Mouse (Mus musculus) CH12.LX (cell line): ENCODE measurements around the gene Slc52a3. TPM values are rescaled to one million over a fixed set of nuclear protein-coding genes. Genes with fewer than 3 reads are reported as not detected.

Experiments used
- DNase-seq: peaks from one replicate; pipeline ENCODE4 v3.0.0-alpha.2; 2013; ENCODE audit errors: extremely low read depth
- H3K27ac ChIP-seq: 2 replicates; pipeline ENCODE4 v1.5.1; 2012; ENCODE audit warnings: low read depth, mild to moderate bottlenecking, control low read depth, moderate library complexity; ENCODE audit not compliant: insufficient read depth
- H3K27me3 ChIP-seq: replicated peaks from 2 replicates; pipeline ENCODE3; 2012; ENCODE audit warnings: inconsistent platforms
- H3K36me3 ChIP-seq, 2 experiments: replicated peaks in 1 of 2; 2 replicates each; pipeline versions ENCODE3 to v1.6.1; 2012; ENCODE audit warnings: inconsistent platforms in 1 of 2, low read length in 1 of 2, mild to moderate bottlenecking in 1 of 2, mixed read lengths in 1 of 2, moderate library complexity in 1 of 2; ENCODE audit not compliant: control insufficient read depth in 1 of 2, insufficient read depth in 1 of 2
- H3K4me1 ChIP-seq, 2 experiments: 2 replicates each; pipeline ENCODE4 v1.6.1; 2012; ENCODE audit warnings: inconsistent platforms in 1 of 2, moderate library complexity in 1 of 2; ENCODE audit not compliant: insufficient read depth in 2 of 2, control insufficient read depth in 1 of 2
- H3K4me2 ChIP-seq: 2 replicates; pipeline ENCODE4 v1.6.1; 2012; ENCODE audit warnings: low read depth, mild to moderate bottlenecking, control low read depth; ENCODE audit not compliant: poor library complexity, insufficient read depth, severe bottlenecking
- H3K4me3 ChIP-seq, 3 experiments: fragments of 150-350 bp in 1 of 3; sonication (generic) in 1 of 3; replicated peaks in 1 of 3; 2 replicates each; pipeline versions ENCODE3 to v1.5.1; 2011 to 2012; ENCODE audit warnings: low read depth in 2 of 3, low read length in 2 of 3, mild to moderate bottlenecking in 2 of 3, moderate library complexity in 2 of 3, control low read depth in 1 of 3, improper control_type of control experiment in 1 of 3, inconsistent platforms in 1 of 3, mixed read lengths in 1 of 3; ENCODE audit not compliant: poor library complexity in 1 of 3
- H3K79me2 ChIP-seq: replicated peaks from 2 replicates; pipeline ENCODE4 v1.6.1; 2012; ENCODE audit warnings: mild to moderate bottlenecking, moderate library complexity; ENCODE audit not compliant: control insufficient read depth, poor library complexity, insufficient read depth, severe bottlenecking; ENCODE audit errors: extremely low read depth
- H3K9ac ChIP-seq: 2 replicates; pipeline ENCODE4 v1.6.1; 2012; ENCODE audit warnings: low read depth, mild to moderate bottlenecking, control low read depth, moderate library complexity; ENCODE audit not compliant: insufficient read depth
- H3K9me3 ChIP-seq: replicated peaks from 2 replicates; pipeline ENCODE3; 2012; ENCODE audit warnings: low read length, inconsistent platforms, mixed read lengths
- BHLHE40 ChIP-seq: IDR thresholded peaks from 2 replicates; pipeline ENCODE4 v1.6.1; 2011; ENCODE audit warnings: mild to moderate bottlenecking, low read depth, low read length, improper control_type of control experiment
- CTCF ChIP-seq, 2 experiments: IDR thresholded peaks in 1 of 2; conservative IDR thresholded peaks in 1 of 2; 2 replicates each; pipeline ENCODE4 v1.5.1; 2011 to 2012; ENCODE audit warnings: low read depth in 2 of 2, low read length in 2 of 2, improper control_type of control experiment in 1 of 2, inconsistent platforms in 1 of 2, mild to moderate bottlenecking in 1 of 2, moderate library complexity in 1 of 2
- ETS1 ChIP-seq: conservative IDR thresholded peaks from 2 replicates; pipeline ENCODE4 v1.6.1; 2012; ENCODE audit warnings: low read depth, mild to moderate bottlenecking, inconsistent platforms, low read length, improper control_type of control experiment, moderate library complexity
- HCFC1 ChIP-seq: IDR thresholded peaks from 2 replicates; pipeline ENCODE4 v1.6.1; 2012; ENCODE audit warnings: low read depth, mild to moderate bottlenecking, inconsistent platforms, low read length, improper control_type of control experiment
- KAT2A ChIP-seq: IDR thresholded peaks from 2 replicates; pipeline ENCODE4 v1.6.1; 2012; ENCODE audit warnings: low read length, improper control_type of control experiment, inconsistent platforms; ENCODE audit not compliant: insufficient replicate concordance
- MAX ChIP-seq: IDR thresholded peaks from 2 replicates; pipeline ENCODE4 v1.6.1; 2011; ENCODE audit warnings: low read length, improper control_type of control experiment
- MAZ ChIP-seq: IDR thresholded peaks from 2 replicates; pipeline ENCODE4 v1.6.1; 2012; ENCODE audit warnings: low read depth, mild to moderate bottlenecking, inconsistent platforms, low read length, improper control_type of control experiment, moderate library complexity
- MYC ChIP-seq: IDR thresholded peaks from 2 replicates; pipeline ENCODE4 v1.6.1; 2011; ENCODE audit warnings: low read depth, mild to moderate bottlenecking, improper control_type of control experiment, low read length
- NELFE ChIP-seq: IDR thresholded peaks from 2 replicates; pipeline ENCODE4 v1.6.1; 2011; ENCODE audit warnings: low read depth, low read length, improper control_type of control experiment
- PAX5 ChIP-seq: IDR thresholded peaks from 2 replicates; pipeline ENCODE4 v1.6.1; 2012; ENCODE audit warnings: low read length, inconsistent platforms, mixed read lengths
- RAD21 ChIP-seq: IDR thresholded peaks from 2 replicates; pipeline ENCODE4 v1.6.1; 2011; ENCODE audit warnings: low read depth, mild to moderate bottlenecking, low read length, improper control_type of control experiment, moderate library complexity
- SIN3A ChIP-seq: IDR thresholded peaks from 2 replicates; pipeline ENCODE4 v1.6.1; 2012; ENCODE audit warnings: low read length, improper control_type of control experiment, inconsistent platforms
- SMC3 ChIP-seq: IDR thresholded peaks from 2 replicates; pipeline ENCODE4 v1.6.1; 2011; ENCODE audit warnings: low read depth, low read length, improper control_type of control experiment
- TBP ChIP-seq: conservative IDR thresholded peaks from 2 replicates; pipeline ENCODE4 v1.6.1; 2011; ENCODE audit warnings: low read depth, low read length, improper control_type of control experiment
- USF1 ChIP-seq: IDR thresholded peaks from 2 replicates; pipeline ENCODE4 v1.6.1; 2014; ENCODE audit warnings: low read depth, mild to moderate bottlenecking, inconsistent platforms, low read length, improper control_type of control experiment
- ZC3H11A ChIP-seq: IDR thresholded peaks from 2 replicates; pipeline ENCODE4 v1.6.1; 2012; ENCODE audit warnings: low read depth, mild to moderate bottlenecking, inconsistent platforms, low read length, improper control_type of control experiment
- ZKSCAN1 ChIP-seq: IDR thresholded peaks from 2 replicates; pipeline ENCODE4 v1.6.1; 2012; ENCODE audit warnings: low read depth, inconsistent platforms, low read length, improper control_type of control experiment, borderline replicate concordance
- dilution Hi-C: fragments of 300-500 bp; cut with MboI; formaldehyde crosslinking; loops from 2 replicates; pipeline ENCODE4 v1.14.3; 2020; ENCODE audit warnings: low sequenced_read_pairs; ENCODE audit not compliant: extremely low pct_unique_long_range_greater_than_20kb, extremely low pct_ligation_motif_present
- in situ Hi-C: fragments of 300-500 bp; cut with MboI; formaldehyde crosslinking; loops from 3 replicates; pipeline ENCODE4 v1.14.3; 2019; ENCODE audit warnings: low sequenced_read_pairs, low pct_ligation_motif_present, low pct_unique_long_range_greater_than_20kb, mixed read lengths
- polyA plus RNA-seq: library from polyadenylated mRNA; unstranded; fragments of >175 nt; gene quantifications from 2 replicates; pipeline ENCODE4 v1.2.1, GENCODE M21; 2012; ENCODE audit warnings: low read depth; ENCODE audit not compliant: insufficient read length
- total RNA-seq, 2 experiments: library from RNA; depleted of rRNA; stranded (reverse); fragments of 300-350 nt in 1 of 2; fragments of >200 nt in 1 of 2; gene quantifications; 2 replicates each; pipeline ENCODE4 v1.2.3; 2012 to 2014

Slc52a3 gene
- total and polyA plus RNA-seq, 3 experiments: 0.17 to 0.55 TPM; not detected in 1

DNA sequence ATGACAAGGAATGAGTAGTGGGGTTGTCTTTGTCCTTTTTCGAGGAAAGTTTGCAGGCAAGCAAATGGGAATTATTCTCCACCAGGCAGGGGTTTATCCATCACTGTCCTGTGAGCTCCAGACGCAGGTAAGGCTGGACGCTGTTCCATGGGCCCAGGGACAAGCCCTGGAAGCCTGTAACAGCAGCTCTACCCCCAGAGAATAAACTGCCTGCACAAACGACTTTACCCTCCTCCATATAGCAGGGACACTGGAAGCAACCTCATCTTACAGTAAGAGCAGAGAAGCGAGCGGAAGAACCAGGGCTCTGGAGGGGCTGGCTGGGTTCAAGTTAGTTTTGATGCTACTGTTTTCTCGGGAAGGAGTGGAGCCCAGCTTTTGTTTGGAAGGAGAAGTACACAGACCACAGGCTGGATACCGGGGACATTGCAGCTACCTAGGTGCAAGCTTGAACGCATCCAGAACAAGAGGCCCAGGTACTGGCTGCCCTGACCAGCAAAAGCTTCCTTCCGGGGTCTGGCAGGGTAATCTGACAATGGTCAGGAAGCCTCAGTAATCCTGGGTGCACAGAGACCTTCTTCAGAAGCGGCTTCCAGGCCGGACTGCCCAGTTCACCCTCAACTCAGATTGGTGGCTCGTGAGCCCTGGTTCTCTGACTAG, 53.4 kb downstream of the Slc52a3 start:
- no peak overlapping the region for H3K27ac ChIP-seq
- no peak for DNase-seq
- in situ Hi-C loops: no loop called here
- H3K4me3 ChIP-seq: no peak overlapping the region
- dilution Hi-C loops: no loop called here
- TF ChIP-seq NELFE: no peak
- no peak for TF ChIP-seq SIN3A
- no peak for TF ChIP-seq MAX
- no peak for TF ChIP-seq TBP
- no peak for TF ChIP-seq USF1
- TF ChIP-seq PAX5: no peak
- no peak for TF ChIP-seq HCFC1
- no peak for TF ChIP-seq ZKSCAN1
- TF ChIP-seq SMC3: no peak
- no peak for TF ChIP-seq KAT2A
- TF ChIP-seq CTCF (conservative IDR thresholded peaks at IDR 0.05 in 1 of 2, IDR thresholded peaks at IDR 0.05 in 1 of 2; ENCODE audit: low read depth in 2 of 2, low read length in 2 of 2): no peak
- no peak for TF ChIP-seq RAD21
- TF ChIP-seq ETS1: no peak
- TF ChIP-seq MYC: no peak
- TF ChIP-seq MAZ: no peak
- no peaks in the 10 kb centered on the region for H3K79me2 ChIP-seq
- H3K4me2 ChIP-seq: no peak overlapping the region
- H3K36me3 ChIP-seq: no peaks in the 10 kb centered on the region
- peaks cover 14 to 35% of the 10 kb centered on the region in 2 experiments for H3K4me1 ChIP-seq
- peaks cover 30% of the 10 kb centered on the region for H3K27me3 ChIP-seq
- peaks cover 41% of the 10 kb centered on the region for H3K9me3 ChIP-seq
- H3K9ac ChIP-seq: no peak overlapping the region

- peaks cover 33% of the 10 kb centered on the region for H3K27me3 ChIP-seq
- dilution Hi-C loops: no loop called here
- in situ Hi-C loops: no loop called here
Observed at GRCm38 (mm10) chr2:152050316-152050715, 54.0 kb downstream of the Slc52a3 start.

More at GRCm38 (mm10) chr2:152050316-152050715, 54.0 kb downstream of the Slc52a3 start:
- no peak overlapping the region for H3K4me2 ChIP-seq
- H3K9me3 ChIP-seq: peaks cover 41% of the 10 kb centered on the region
- TF ChIP-seq BHLHE40: no peak
- TF ChIP-seq PAX5: no peak
- TF ChIP-seq ZC3H11A: no peak
- H3K27ac ChIP-seq: no peak overlapping the region
- H3K36me3 ChIP-seq: no peaks in the 10 kb centered on the region
- H3K4me3 ChIP-seq: no peak overlapping the region
- H3K79me2 ChIP-seq: no peaks in the 10 kb centered on the region
- no peak overlapping the region for H3K9ac ChIP-seq
- DNase-seq: peak; percentile 55
- H3K4me1 ChIP-seq: peaks cover 14 to 35% of the 10 kb centered on the region in 2 experiments
